Mouse (Mus musculus): ENCODE measurements at regions not wholly inside any gene's neighbourhood (a gene's known extent, or its start where the extent isn't known, plus 50 kb on each side); places are given as distances from the start of the nearest gene placed in this dataset.

DNA sequence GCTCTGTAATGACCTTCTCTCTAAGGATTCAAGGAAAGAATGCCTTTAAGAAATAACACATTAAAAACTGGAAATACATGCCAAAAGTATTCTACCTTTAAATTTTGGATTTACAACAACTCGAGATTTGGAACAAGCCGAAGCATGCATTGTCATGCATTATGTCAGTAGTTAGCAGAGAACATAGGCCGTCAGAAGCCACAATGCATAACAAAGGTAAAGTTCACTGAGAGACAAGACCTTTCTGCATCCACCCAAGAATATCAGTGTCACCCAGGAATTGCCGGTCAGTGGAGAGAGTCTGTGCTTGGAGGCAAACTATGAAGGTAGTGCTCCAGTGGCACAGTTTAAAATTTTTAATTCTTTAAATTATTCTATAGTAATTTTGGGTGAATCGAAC, 63.3 kb upstream of the Lrig3 start:
- no peak overlapping the region for H3K4me3 ChIP-seq (ENCODE audit: insufficient read depth, poor library complexity, severe bottlenecking)
- no peak overlapping the region for H3ac ChIP-seq (ENCODE audit: control insufficient read depth, insufficient read length, low read depth)
- TF ChIP-seq USF1 (IDR thresholded peaks at IDR 0.05; ENCODE audit: low read depth) (no peak), CTCF (IDR thresholded peaks at IDR 0.05; ENCODE audit: control insufficient read depth, insufficient read depth, insufficient read length) (no peak), MYOG (IDR thresholded peaks at IDR 0.05; ENCODE audit: control insufficient read depth, extremely low read depth, insufficient read length) (no peak), CEBPB (IDR thresholded peaks at IDR 0.05; ENCODE audit: low read depth) (no peak), MAX (IDR thresholded peaks at IDR 0.05) (no peak), MYOD1 (IDR thresholded peaks at IDR 0.05; ENCODE audit: control insufficient read depth, insufficient read length, low read depth) (no peak), FOSL1 (IDR thresholded peaks at IDR 0.05; ENCODE audit: insufficient read depth, low read length, poor library complexity, severe bottlenecking) (no peak)
- no peaks in the 10 kb centered on the region for H3K79me3 ChIP-seq (ENCODE audit: low read depth)
- no peaks in the 10 kb centered on the region for H3K27me3 ChIP-seq (ENCODE audit: control insufficient read depth, insufficient read depth, insufficient read length)
- no peaks in the 10 kb centered on the region for H3K36me3 ChIP-seq (ENCODE audit: control insufficient read depth, insufficient read depth)
- no peaks in the 10 kb centered on the region for H3K79me2 ChIP-seq (ENCODE audit: control insufficient read depth, insufficient read depth)

DNA sequence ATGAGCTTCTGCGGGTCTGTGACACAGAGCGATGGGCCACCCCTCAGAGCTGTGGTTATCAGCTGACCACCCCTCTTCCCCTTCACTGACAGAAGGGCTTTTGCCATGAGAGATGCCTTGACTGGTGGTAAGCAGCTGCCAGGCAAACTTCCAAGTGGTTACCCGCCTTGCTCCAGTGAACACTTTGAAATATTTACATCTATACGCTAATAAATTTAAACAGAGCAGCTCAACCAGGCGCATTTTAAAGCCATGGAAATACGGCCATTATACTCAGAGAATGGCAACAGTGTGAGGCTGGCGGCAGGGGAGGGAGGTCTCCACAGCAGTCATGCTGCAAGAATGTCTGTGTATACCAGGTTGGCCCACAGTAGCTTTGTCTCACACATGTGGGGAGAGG, 53.8 kb upstream of the Lrig3 start:
- Histone ChIP-seq H3K79me2 (ENCODE audit: control insufficient read depth, insufficient read depth) (no peaks in the 10 kb centered on the region), H3K27me3 (ENCODE audit: control insufficient read depth, insufficient read depth, insufficient read length) (no peaks in the 10 kb centered on the region), H3ac (ENCODE audit: control insufficient read depth, insufficient read length, low read depth) (no peak overlapping the region), H3K36me3 (ENCODE audit: control insufficient read depth, insufficient read depth) (no peaks in the 10 kb centered on the region), H3K79me3 (ENCODE audit: low read depth) (no peaks in the 10 kb centered on the region), H3K4me3 (ENCODE audit: insufficient read depth, poor library complexity, severe bottlenecking) (no peak overlapping the region)
- no peak for TF ChIP-seq USF1 (IDR thresholded peaks at IDR 0.05; ENCODE audit: low read depth)
- TF ChIP-seq CTCF (IDR thresholded peaks at IDR 0.05; ENCODE audit: control insufficient read depth, insufficient read depth, insufficient read length) = no peak
- TF ChIP-seq FOSL1 (IDR thresholded peaks at IDR 0.05; ENCODE audit: insufficient read depth, low read length, poor library complexity, severe bottlenecking) = no peak
- TF ChIP-seq CEBPB (IDR thresholded peaks at IDR 0.05; ENCODE audit: low read depth) = no peak
- TF ChIP-seq MYOD1 (IDR thresholded peaks at IDR 0.05; ENCODE audit: control insufficient read depth, insufficient read length, low read depth) = no peak
- no peak for TF ChIP-seq MAX (IDR thresholded peaks at IDR 0.05)
- TF ChIP-seq MYOG (IDR thresholded peaks at IDR 0.05; ENCODE audit: control insufficient read depth, extremely low read depth, insufficient read length) = no peak

Measured in C2C12 (cell line).